Comparison of ENCODE assay signal across 25 mouse cellular contexts in the genomic region with DNA sequence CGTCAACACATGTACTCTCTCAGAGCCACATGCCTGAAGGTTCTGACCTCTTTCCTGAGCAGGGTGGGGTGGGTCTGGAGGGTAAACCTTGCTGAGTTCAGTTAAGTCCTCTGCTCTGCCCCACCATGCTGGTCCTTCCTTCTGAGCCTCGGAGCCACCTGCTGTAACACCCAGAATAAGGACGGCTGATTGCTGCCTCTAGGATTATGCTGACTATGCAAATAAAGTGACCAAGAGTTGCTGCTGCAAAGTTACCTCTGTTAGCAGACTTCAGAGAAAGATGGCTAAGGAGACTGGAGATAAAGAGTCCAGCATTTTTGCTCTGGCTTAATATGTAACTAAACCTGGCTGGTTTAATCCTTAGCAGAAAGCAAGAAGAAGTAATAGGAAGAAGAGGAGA.
DNase-seq lines count a peak whose midpoint lies in the region; ATAC-seq and TF ChIP-seq lines count a peak whose summit lies in the region.
"Had no signal": no experiment of that assay in that cellular context is flagged by ENCODE, and none has a peak within 500 bp of the region (broad histone marks: within the 10 kb centered on the region; RNA-seq: fewer than 3 reads in every experiment).

No protein-coding gene starts in this region.

- no peaks in the 10 kb centered on the region for H3K27me3 ChIP-seq in kidney, embryonic 16.5 days (ENCODE audit: insufficient read depth, low read length)
- H3K27me3 ChIP-seq in intestine, embryonic 16.5 days (replicated peaks; ENCODE audit: control insufficient read depth, insufficient read depth, low read length), result no peaks in the 10 kb centered on the region
- H3K27me3 ChIP-seq: embryonic facial prominence, embryonic 13.5 days; heart, embryonic 15.5 days; Patski had no signal

- H3K4me3 ChIP-seq in kidney, embryonic 16.5 days (ENCODE audit: low read length), result no peak overlapping the region
- H3K4me3 ChIP-seq in intestine, embryonic 16.5 days (ENCODE audit: low read length), result no peak overlapping the region
- H3K4me3 ChIP-seq in layer of hippocampus, adult 2 months, result no peak overlapping the region
- H3K4me3 ChIP-seq: embryonic facial prominence, embryonic 13.5 days; forebrain, embryonic 12.5 days; heart, adult 2 months; heart, embryonic 15.5 days; hindbrain, embryonic 10.5 days had no signal

- H3K27ac ChIP-seq in kidney, embryonic 16.5 days (ENCODE audit: low read length), result 0 out of 2 replicates have a peak overlapping the region, but pooled peaks have one; percentile 22
- peak overlapping the region; percentile 61; the same call in 1 of the 2 replicates for H3K27ac ChIP-seq in intestine, embryonic 16.5 days (ENCODE audit: low read length)
- no peak overlapping the region for H3K27ac ChIP-seq in layer of hippocampus, adult 2 months
- H3K27ac ChIP-seq: embryonic facial prominence, embryonic 13.5 days; forebrain, embryonic 12.5 days; heart, adult 2 months; heart, embryonic 15.5 days; hindbrain, embryonic 10.5 days; hindbrain, embryonic 14.5 days had no signal

- DNase-seq in heart, adult 11 months, result peak; percentile 37
- no peak for DNase-seq in heart, postnatal 25 days (ENCODE audit: low spot score)
- no peak for DNase-seq in kidney, postnatal 25 days
- DNase-seq in layer of hippocampus, adult 2 months (ENCODE audit: low spot score in 2 of 2), result no peak
- no peak for DNase-seq in thymus, postnatal 25 days
- DNase-seq: adrenal gland, postnatal 14 days; B cell, adult 2 months; cerebellum, adult 11-12 months; cerebellum, adult 9-11 months; cerebellum, postnatal 36 days; gastrocnemius, postnatal 10 days; heart, adult 2 months; heart, postnatal 14 days had no signal

- no peak overlapping the region for H3K4me2 ChIP-seq in kidney, embryonic 16.5 days (replicated peaks; ENCODE audit: low read depth, low read length)
- H3K4me2 ChIP-seq in intestine, embryonic 16.5 days (ENCODE audit: low read depth, low read length), result no peak overlapping the region
- H3K4me2 ChIP-seq: embryonic facial prominence, embryonic 13.5 days; forebrain, embryonic 12.5 days; heart, embryonic 11.5 days; heart, embryonic 15.5 days; hindbrain, embryonic 14.5 days had no signal

- H3K36me3 ChIP-seq in kidney, embryonic 16.5 days (ENCODE audit: insufficient read depth, low read length), result no peaks in the 10 kb centered on the region
- no peaks in the 10 kb centered on the region for H3K36me3 ChIP-seq in intestine, embryonic 16.5 days (ENCODE audit: control insufficient read depth, insufficient read depth, low read length)
- H3K36me3 ChIP-seq: embryonic facial prominence, embryonic 13.5 days; forebrain, embryonic 12.5 days; heart, embryonic 15.5 days; hindbrain, embryonic 10.5 days had no signal

- 0 out of 2 replicates have a peak, but pooled peaks cover 9% of the 10 kb centered on the region for H3K4me1 ChIP-seq in kidney, embryonic 16.5 days (ENCODE audit: insufficient read depth, low read length)
- H3K4me1 ChIP-seq in intestine, embryonic 16.5 days (ENCODE audit: control insufficient read depth, insufficient read depth, low read length), result peaks cover 6% of the 10 kb centered on the region; the same call in 1 of the 2 replicates
- H3K4me1 ChIP-seq: heart, embryonic 15.5 days had no signal

- WGBS in kidney, embryonic 16.5 days, result 59% methylated on average over 3 of the region's 3 CpGs
- WGBS in intestine, embryonic 16.5 days, result 52% methylated on average over 3 of the region's 3 CpGs

- TF ChIP-seq CTCF in layer of hippocampus, adult 2 months (conservative IDR thresholded peaks at IDR 0.05), result no peak

- H3K9ac ChIP-seq in kidney, embryonic 16.5 days (replicated peaks; ENCODE audit: low read length), result no peak overlapping the region
- H3K9ac ChIP-seq in intestine, embryonic 16.5 days (ENCODE audit: low read depth, low read length), result no peak overlapping the region
- H3K9ac ChIP-seq: embryonic facial prominence, embryonic 13.5 days; forebrain, embryonic 12.5 days; heart, embryonic 15.5 days; hindbrain, embryonic 14.5 days had no signal

- peak; percentile 49; the same call in 1 of the 2 replicates for ATAC-seq in kidney, embryonic 16.5 days (ENCODE audit: low FRiP score, low TSS enrichment)
- peak; percentile 70 for ATAC-seq in intestine, embryonic 16.5 days
- ATAC-seq: activated CD4-positive, CD25-positive, alpha-beta regulatory T cell, adult 4 months; CD4-positive, CD25-positive, alpha-beta regulatory T cell, adult 4 months; forebrain, embryonic 16.5 days; Patski had no signal

- intact Hi-C loops in heart, postnatal 25 days (cut with DNase I), result no loop called here

- H3K9me3 ChIP-seq in kidney, embryonic 16.5 days (ENCODE audit: low read length), result no peaks in the 10 kb centered on the region
- no peaks in the 10 kb centered on the region for H3K9me3 ChIP-seq in intestine, embryonic 16.5 days (ENCODE audit: control insufficient read depth, low read length)
- H3K9me3 ChIP-seq: embryonic facial prominence, embryonic 13.5 days; forebrain, embryonic 12.5 days; heart, embryonic 15.5 days; hindbrain, embryonic 10.5 days had no signal
